Mouse (Mus musculus): ENCODE data around the gene Il31ra. TPM values are rescaled to one million over a fixed set of nuclear protein-coding genes. Genes with fewer than 3 reads are reported as not detected.

Il31ra gene
- polyA plus RNA-seq, 1 experiment from 2014 or later, result not detected

GRCm38 (mm10) chr13:112532235-112532634 lies 61.9 kb downstream of the Il31ra start:
- POLR2A ChIA-PET, result interaction anchor here (0.7 kb wide), 1 partner anchor 261 kb away, joined by 4 read pairs; no protein-coding TSS in a partner anchor
- ATAC-seq, result no peak
- DNase-seq (ENCODE audit: low read depth, low spot score), result no peak
- TF ChIP-seq CTCF (IDR thresholded peaks at IDR 0.05), result no peak
- in situ Hi-C loops (cut with MboI; ENCODE audit: low pct_unique_long_range_greater_than_20kb), result loop anchor here (25.0 kb wide), 2 partner anchors 770 to 1020 kb away; no protein-coding TSS in a partner anchor
- no peaks in the 10 kb centered on the region for H3K27me3 ChIP-seq
- CTCF ChIA-PET, result interaction anchor here (3.8 to 5.8 kb wide), 3 partner anchors 24 to 259 kb away, joined by 25 to 53 read pairs (median 35); no protein-coding TSS in a partner anchor

- ChIA-PET CTCF (interaction anchor here (0.7 to 5.8 kb wide), 17 partner anchors 10 to 264 kb away, joined by 3 to 53 read pairs (median 4); no protein-coding TSS in a partner anchor), POLR2A (no interaction called here)
- in situ Hi-C loops (cut with MboI; ENCODE audit: low pct_unique_long_range_greater_than_20kb), result loop anchor here (5.0 to 25.0 kb wide), 3 partner anchors 223 to 1018 kb away; no protein-coding TSS in a partner anchor
- ATAC-seq (peak; percentile 85), DNase-seq (ENCODE audit: low read depth, low spot score) (no peak)
- peak; percentile 92 for TF ChIP-seq CTCF (IDR thresholded peaks at IDR 0.05)
- no peaks in the 10 kb centered on the region for H3K27me3 ChIP-seq
Measured at GRCm38 (mm10) chr13:112529893-112530292, 64.3 kb downstream of the Il31ra start.

GRCm38 (mm10) chr13:112527186-112527585 lies 67.0 kb downstream of the Il31ra start:
- ATAC-seq, result no peak
- CTCF ChIA-PET, result interaction anchor here (5.8 kb wide), 1 partner anchor 219 kb away, joined by 53 read pairs; no protein-coding TSS in a partner anchor
- DNase-seq (ENCODE audit: low read depth, low spot score), result no peak
- no peak for TF ChIP-seq CTCF (IDR thresholded peaks at IDR 0.05)
- no peaks in the 10 kb centered on the region for H3K27me3 ChIP-seq
- POLR2A ChIA-PET, result no interaction called here
- in situ Hi-C loops (cut with MboI; ENCODE audit: low pct_unique_long_range_greater_than_20kb), result loop anchor here (5.0 to 25.0 kb wide), 3 partner anchors 220 to 1015 kb away; no protein-coding TSS in a partner anchor

- in situ Hi-C loops (cut with MboI; ENCODE audit: low pct_unique_long_range_greater_than_20kb), result no loop called here
- H3K27me3 ChIP-seq, result no peaks in the 10 kb centered on the region
- no peak for TF ChIP-seq CTCF (IDR thresholded peaks at IDR 0.05)
- ChIA-PET POLR2A (no interaction called here), CTCF (no interaction called here)
- no peak for DNase-seq (ENCODE audit: low read depth, low spot score)
- ATAC-seq, result no peak
Measured at GRCm38 (mm10) chr13:112523346-112523970, 70.7 kb downstream of the Il31ra start.

GRCm38 (mm10) chr13:112522896-112523295 lies 71.3 kb downstream of the Il31ra start:
- no peaks in the 10 kb centered on the region for H3K27me3 ChIP-seq
- no peak for TF ChIP-seq CTCF (IDR thresholded peaks at IDR 0.05)
- ATAC-seq (no peak), DNase-seq (ENCODE audit: low read depth, low spot score) (no peak)
- CTCF ChIA-PET, result no interaction called here
- in situ Hi-C loops (cut with MboI; ENCODE audit: low pct_unique_long_range_greater_than_20kb), result no loop called here
- POLR2A ChIA-PET, result no interaction called here

GRCm38 (mm10) chr13:112522261-112522660 lies 71.9 kb downstream of the Il31ra start:
- H3K27me3 ChIP-seq, result no peaks in the 10 kb centered on the region
- no peak for TF ChIP-seq CTCF (IDR thresholded peaks at IDR 0.05)
- POLR2A ChIA-PET, result interaction anchor here (0.6 kb wide), 1 partner anchor 232 kb away, joined by 4 read pairs; no protein-coding TSS in a partner anchor
- in situ Hi-C loops (cut with MboI; ENCODE audit: low pct_unique_long_range_greater_than_20kb), result no loop called here
- no peak for DNase-seq (ENCODE audit: low read depth, low spot score)
- CTCF ChIA-PET, result no interaction called here
- ATAC-seq, result no peak

GRCm38 (mm10) chr13:112514546-112514945 lies 79.6 kb downstream of the Il31ra start:
- CTCF ChIA-PET, result interaction anchor here (1.2 to 2.1 kb wide), 2 partner anchors 15 to 206 kb away, joined by 4 to 8 read pairs; no protein-coding TSS in a partner anchor
- TF ChIP-seq CTCF (IDR thresholded peaks at IDR 0.05), result no peak
- in situ Hi-C loops (cut with MboI; ENCODE audit: low pct_unique_long_range_greater_than_20kb), result no loop called here
- H3K27me3 ChIP-seq, result no peaks in the 10 kb centered on the region
- ATAC-seq, result no peak
- DNase-seq (ENCODE audit: low read depth, low spot score), result no peak
- POLR2A ChIA-PET, result no interaction called here

- DNase-seq (ENCODE audit: low read depth, low spot score), result no peak
- CTCF ChIA-PET, result interaction anchor here (1.7 to 2.1 kb wide), 2 partner anchors 17 to 204 kb away, joined by 4 to 8 read pairs; no protein-coding TSS in a partner anchor
- ATAC-seq, result no peak
- no peaks in the 10 kb centered on the region for H3K27me3 ChIP-seq
- POLR2A ChIA-PET, result interaction anchor here (1.1 kb wide), 1 partner anchor 203 kb away, joined by 3 read pairs; no protein-coding TSS in a partner anchor
- no peak for TF ChIP-seq CTCF (IDR thresholded peaks at IDR 0.05)
- in situ Hi-C loops (cut with MboI; ENCODE audit: low pct_unique_long_range_greater_than_20kb), result no loop called here
Measured at GRCm38 (mm10) chr13:112512824-112513223, 81.3 kb downstream of the Il31ra start.

GRCm38 (mm10) chr13:112511810-112512209 lies 82.3 kb downstream of the Il31ra start:
- in situ Hi-C loops (cut with MboI; ENCODE audit: low pct_unique_long_range_greater_than_20kb), result no loop called here
- ATAC-seq (no peak), DNase-seq (ENCODE audit: low read depth, low spot score) (no peak)
- no peak for TF ChIP-seq CTCF (IDR thresholded peaks at IDR 0.05)
- no peaks in the 10 kb centered on the region for H3K27me3 ChIP-seq
- POLR2A ChIA-PET, result interaction anchor here (1.1 kb wide), 1 partner anchor 202 kb away, joined by 3 read pairs; no protein-coding TSS in a partner anchor
- CTCF ChIA-PET, result interaction anchor here (1.0 kb wide), 1 partner anchor 236 kb away, joined by 3 read pairs; no protein-coding TSS in a partner anchor

GRCm38 (mm10) chr13:112511261-112511660 lies 82.9 kb downstream of the Il31ra start:
- in situ Hi-C loops (cut with MboI; ENCODE audit: low pct_unique_long_range_greater_than_20kb), result no loop called here

More at GRCm38 (mm10) chr13:112511261-112511660, 82.9 kb downstream of the Il31ra start:
- ChIA-PET CTCF (interaction anchor here (1.0 to 2.9 kb wide), 2 partner anchors 206 to 235 kb away, joined by 3 to 14 read pairs; no protein-coding TSS in a partner anchor), POLR2A (no interaction called here)
- no peaks in the 10 kb centered on the region for H3K27me3 ChIP-seq
- TF ChIP-seq CTCF (IDR thresholded peaks at IDR 0.05), result no peak
- ATAC-seq (no peak), DNase-seq (ENCODE audit: low read depth, low spot score) (no peak)
